Mouse (Mus musculus): ENCODE results near the gene Nsun4. TPM values are rescaled to one million over a fixed set of nuclear protein-coding genes. Genes with fewer than 3 reads are reported as not detected.

The Nsun4 gene
- polyA plus RNA-seq, 1 experiment: 12.0 TPM

DNA sequence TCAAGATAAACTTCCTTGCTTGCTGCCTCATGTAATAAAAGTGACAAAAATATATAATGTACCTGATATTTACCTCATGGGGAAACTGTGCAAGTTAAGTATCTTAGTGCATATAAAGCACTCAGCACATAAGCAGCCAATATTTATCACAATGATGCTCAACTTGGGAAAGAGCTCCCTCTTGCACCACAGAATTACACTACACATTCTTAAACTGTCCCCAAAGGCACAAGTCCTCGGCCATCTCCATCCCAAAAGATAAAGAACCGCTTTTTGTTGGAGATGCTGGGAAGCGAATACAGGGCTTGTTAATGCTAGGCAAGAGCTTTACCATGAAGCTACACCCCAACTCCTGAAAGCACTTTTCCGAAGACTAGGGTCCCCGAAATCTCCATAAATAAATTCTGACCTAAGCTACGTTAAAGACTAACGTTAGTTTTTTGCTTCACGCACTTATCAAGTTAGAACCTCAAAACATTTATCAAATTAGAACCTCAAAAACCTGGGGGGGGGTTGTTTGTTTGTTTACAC lies 20.5 kb upstream of the Nsun4 start:
- TF ChIP-seq MAX (IDR thresholded peaks at IDR 0.05): no peak
- TF ChIP-seq CTCF (IDR thresholded peaks at IDR 0.05; ENCODE audit: control insufficient read depth, insufficient read depth, insufficient read length): no peak
- no peak for TF ChIP-seq MYOG (IDR thresholded peaks at IDR 0.05; ENCODE audit: control insufficient read depth, extremely low read depth, insufficient read length)
- TF ChIP-seq FOSL1 (IDR thresholded peaks at IDR 0.05; ENCODE audit: insufficient read depth, low read length, poor library complexity, severe bottlenecking): no peak
- no peak for TF ChIP-seq CEBPB (IDR thresholded peaks at IDR 0.05; ENCODE audit: low read depth)
- TF ChIP-seq USF1 (IDR thresholded peaks at IDR 0.05; ENCODE audit: low read depth): no peak
- no peak for TF ChIP-seq MYOD1 (IDR thresholded peaks at IDR 0.05; ENCODE audit: control insufficient read depth, insufficient read length, low read depth)
- H3ac ChIP-seq (ENCODE audit: control insufficient read depth, insufficient read length, low read depth): peak overlapping the region; percentile 67

DNA sequence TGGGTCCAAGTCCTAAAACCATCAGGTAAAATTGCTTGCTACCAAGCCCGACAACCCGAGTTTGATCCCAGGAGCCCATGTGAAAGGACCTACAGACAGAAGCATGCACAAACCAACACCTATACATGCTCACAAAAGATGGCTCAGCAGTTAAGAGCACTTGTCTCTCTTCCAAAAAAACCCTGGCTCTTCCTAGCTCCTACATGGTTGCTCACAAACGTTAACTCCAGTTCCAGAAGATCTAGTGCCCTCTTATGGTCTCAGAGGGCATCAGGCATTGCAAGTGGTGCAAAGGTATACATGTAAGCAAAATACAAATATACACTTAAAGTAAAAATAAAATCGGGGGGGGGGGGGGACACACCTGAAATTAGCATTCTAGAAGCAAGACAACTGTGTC lies 19.5 kb upstream of the Nsun4 start:
- TF ChIP-seq MAX (IDR thresholded peaks at IDR 0.05) (no peak), FOSL1 (IDR thresholded peaks at IDR 0.05; ENCODE audit: insufficient read depth, low read length, poor library complexity, severe bottlenecking) (no peak), MYOG (IDR thresholded peaks at IDR 0.05; ENCODE audit: control insufficient read depth, extremely low read depth, insufficient read length) (no peak), USF1 (IDR thresholded peaks at IDR 0.05; ENCODE audit: low read depth) (no peak), CEBPB (IDR thresholded peaks at IDR 0.05; ENCODE audit: low read depth) (no peak), CTCF (IDR thresholded peaks at IDR 0.05; ENCODE audit: control insufficient read depth, insufficient read depth, insufficient read length) (no peak), MYOD1 (IDR thresholded peaks at IDR 0.05; ENCODE audit: control insufficient read depth, insufficient read length, low read depth) (no peak)
- peaks cover 28% of the 10 kb centered on the region for H3K36me3 ChIP-seq (ENCODE audit: control insufficient read depth, insufficient read depth)
- peaks cover 97% of the 10 kb centered on the region for H3K79me2 ChIP-seq (ENCODE audit: control insufficient read depth, insufficient read depth)
- H3ac ChIP-seq (ENCODE audit: control insufficient read depth, insufficient read length, low read depth): no peak overlapping the region
- peaks cover 77% of the 10 kb centered on the region for H3K79me3 ChIP-seq (ENCODE audit: low read depth)
- H3K4me3 ChIP-seq (ENCODE audit: insufficient read depth, poor library complexity, severe bottlenecking): no peak overlapping the region
- no peaks in the 10 kb centered on the region for H3K27me3 ChIP-seq (ENCODE audit: control insufficient read depth, insufficient read depth, insufficient read length)

More for the DNA sequence above, 20.5 kb upstream of the Nsun4 start:
- Histone ChIP-seq H3K27me3 (ENCODE audit: control insufficient read depth, insufficient read depth, insufficient read length) (no peaks in the 10 kb centered on the region), H3K36me3 (ENCODE audit: control insufficient read depth, insufficient read depth) (peaks cover 19% of the 10 kb centered on the region), H3K79me3 (ENCODE audit: low read depth) (peaks cover 84% of the 10 kb centered on the region), H3K4me3 (ENCODE audit: insufficient read depth, poor library complexity, severe bottlenecking) (peak overlapping the region; percentile 79), H3K79me2 (ENCODE audit: control insufficient read depth, insufficient read depth) (peaks cover 97% of the 10 kb centered on the region)

DNA sequence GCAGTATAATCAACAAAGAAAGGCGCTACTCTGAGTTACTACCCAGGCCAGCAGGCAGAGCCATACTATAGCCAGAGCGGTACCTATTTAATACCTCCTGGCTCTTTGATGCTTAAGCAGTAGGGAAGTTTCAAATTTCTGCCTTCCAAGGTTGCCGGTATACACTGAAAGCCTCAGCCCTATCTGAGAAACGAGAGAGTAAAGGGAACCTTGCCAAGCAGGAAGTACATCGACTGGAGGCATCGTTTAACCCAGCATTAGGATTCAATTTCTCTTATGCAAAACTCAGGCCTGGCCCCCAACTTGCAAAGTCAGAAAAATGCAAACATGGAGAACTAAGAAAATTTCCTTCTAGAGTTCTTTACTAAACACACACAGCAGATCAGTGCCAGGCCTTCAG lies 16.4 kb upstream of the Nsun4 start:
- Histone ChIP-seq H3K79me3 (ENCODE audit: low read depth) (peaks cover 56% of the 10 kb centered on the region), H3K79me2 (ENCODE audit: control insufficient read depth, insufficient read depth) (peaks cover 68% of the 10 kb centered on the region), H3K4me3 (ENCODE audit: insufficient read depth, poor library complexity, severe bottlenecking) (no peak overlapping the region), H3ac (ENCODE audit: control insufficient read depth, insufficient read length, low read depth) (no peak overlapping the region), H3K36me3 (ENCODE audit: control insufficient read depth, insufficient read depth) (peaks cover 50% of the 10 kb centered on the region), H3K27me3 (ENCODE audit: control insufficient read depth, insufficient read depth, insufficient read length) (no peaks in the 10 kb centered on the region)
- no peak for TF ChIP-seq FOSL1 (IDR thresholded peaks at IDR 0.05; ENCODE audit: insufficient read depth, low read length, poor library complexity, severe bottlenecking)

DNA sequence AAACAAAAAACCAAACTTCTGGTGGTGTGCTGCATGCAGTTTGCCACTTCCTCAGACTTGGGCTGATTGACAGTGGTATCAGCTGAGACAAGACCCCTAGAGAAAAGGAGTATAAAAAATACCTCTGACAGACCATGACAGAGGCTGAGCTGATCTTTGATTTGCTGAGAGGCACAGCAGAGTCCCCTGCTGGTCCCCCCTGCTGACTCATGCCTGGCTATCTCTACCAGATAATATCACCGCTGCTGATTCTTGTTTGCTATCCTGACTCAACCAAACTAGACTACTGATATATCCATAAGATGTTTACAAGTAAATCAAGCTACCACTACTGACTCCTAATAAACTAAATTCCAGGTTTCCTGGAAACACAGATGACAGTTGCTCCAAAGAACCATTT lies 10.2 kb upstream of the Nsun4 start:
- Histone ChIP-seq H3K79me2 (ENCODE audit: control insufficient read depth, insufficient read depth) (peaks cover 7% of the 10 kb centered on the region), H3K27me3 (ENCODE audit: control insufficient read depth, insufficient read depth, insufficient read length) (no peaks in the 10 kb centered on the region), H3K4me3 (ENCODE audit: insufficient read depth, poor library complexity, severe bottlenecking) (no peak overlapping the region), H3K79me3 (ENCODE audit: low read depth) (peaks cover 1% of the 10 kb centered on the region), H3K36me3 (ENCODE audit: control insufficient read depth, insufficient read depth) (peaks cover 34% of the 10 kb centered on the region), H3ac (ENCODE audit: control insufficient read depth, insufficient read length, low read depth) (no peak overlapping the region)
- TF ChIP-seq CTCF (IDR thresholded peaks at IDR 0.05; ENCODE audit: control insufficient read depth, insufficient read depth, insufficient read length): no peak
- no peak for TF ChIP-seq USF1 (IDR thresholded peaks at IDR 0.05; ENCODE audit: low read depth)
- no peak for TF ChIP-seq FOSL1 (IDR thresholded peaks at IDR 0.05; ENCODE audit: insufficient read depth, low read length, poor library complexity, severe bottlenecking)
- TF ChIP-seq MAX (IDR thresholded peaks at IDR 0.05): no peak
- no peak for TF ChIP-seq MYOD1 (IDR thresholded peaks at IDR 0.05; ENCODE audit: control insufficient read depth, insufficient read length, low read depth)
- no peak for TF ChIP-seq CEBPB (IDR thresholded peaks at IDR 0.05; ENCODE audit: low read depth)
- no peak for TF ChIP-seq MYOG (IDR thresholded peaks at IDR 0.05; ENCODE audit: control insufficient read depth, extremely low read depth, insufficient read length)

DNA sequence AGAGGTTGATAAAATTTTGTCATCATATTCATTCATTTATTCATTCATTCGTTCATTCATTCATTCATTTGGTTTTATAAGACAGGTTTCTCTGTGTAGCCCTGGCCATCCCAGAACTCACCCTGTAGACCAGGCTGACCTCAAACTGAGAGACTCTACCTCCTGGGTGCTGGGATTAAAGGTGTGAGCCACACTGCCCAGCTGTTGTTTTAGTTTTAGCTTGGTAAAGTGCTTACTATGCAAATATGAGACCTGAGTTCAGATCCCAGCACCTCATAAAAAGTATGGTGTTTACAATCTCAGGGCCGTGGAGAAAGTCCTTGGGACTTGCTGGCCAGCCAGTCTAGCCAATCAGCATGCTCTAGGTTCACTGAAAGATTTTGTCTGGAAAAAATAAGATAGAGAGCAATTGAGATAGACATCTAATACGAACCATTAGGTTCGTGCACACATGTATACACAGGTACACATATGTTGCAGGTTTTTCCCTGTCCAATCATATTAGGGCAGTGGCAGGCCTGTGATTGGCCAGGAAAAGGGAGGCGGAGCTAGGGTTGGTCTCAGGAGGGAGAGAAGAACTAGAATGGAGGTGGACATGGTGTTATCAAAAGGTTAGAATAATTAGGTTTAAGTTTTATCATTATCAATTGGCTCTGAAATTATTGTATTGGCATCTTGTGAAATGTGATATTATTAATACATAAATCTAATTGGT lies 5.5 kb upstream of the Nsun4 start:
- Histone ChIP-seq H3K36me3 (ENCODE audit: control insufficient read depth, insufficient read depth) (no peaks in the 10 kb centered on the region), H3K4me3 (ENCODE audit: insufficient read depth, poor library complexity, severe bottlenecking) (no peak overlapping the region), H3K79me2 (ENCODE audit: control insufficient read depth, insufficient read depth) (peaks cover 4% of the 10 kb centered on the region), H3K79me3 (ENCODE audit: low read depth) (no peaks in the 10 kb centered on the region), H3K27me3 (ENCODE audit: control insufficient read depth, insufficient read depth, insufficient read length) (no peaks in the 10 kb centered on the region), H3ac (ENCODE audit: control insufficient read depth, insufficient read length, low read depth) (no peak overlapping the region)
- TF ChIP-seq FOSL1 (IDR thresholded peaks at IDR 0.05; ENCODE audit: insufficient read depth, low read length, poor library complexity, severe bottlenecking) (no peak), MAX (IDR thresholded peaks at IDR 0.05) (no peak), MYOG (IDR thresholded peaks at IDR 0.05; ENCODE audit: control insufficient read depth, extremely low read depth, insufficient read length) (no peak), CTCF (IDR thresholded peaks at IDR 0.05; ENCODE audit: control insufficient read depth, insufficient read depth, insufficient read length) (no peak), MYOD1 (IDR thresholded peaks at IDR 0.05; ENCODE audit: control insufficient read depth, insufficient read length, low read depth) (no peak), USF1 (IDR thresholded peaks at IDR 0.05; ENCODE audit: low read depth) (no peak), CEBPB (IDR thresholded peaks at IDR 0.05; ENCODE audit: low read depth) (no peak)
